Mouse (Mus musculus) lung, postnatal 0 days (tissue): ENCODE data around the gene Tspan9. TPM values are rescaled to one million over a fixed set of nuclear protein-coding genes. Genes with fewer than 3 reads are reported as not detected.

ENCODE experiments used
- ATAC-seq: fragments of 200-750 bp; cut with Nextera tagmentation; 2 replicates; pipeline ENCODE4 v1.8.0; 2017; ENCODE audit warnings: moderate library complexity
- DNase-seq: peaks from one replicate; pipeline ENCODE4 v3.0.0-alpha.2; 2016; ENCODE audit warnings: low spot score
- H3K27ac ChIP-seq: fragments of 300-500 bp; sonication (generic); 2 replicates; pipeline ENCODE4 v1.5.1; 2014; ENCODE audit warnings: antibody characterized with exemption, mild to moderate bottlenecking, low read length, mixed read lengths
- H3K27me3 ChIP-seq: fragments of 300-500 bp; sonication (generic); replicated peaks from 2 replicates; pipeline ENCODE4 v1.6.1; 2014; ENCODE audit warnings: low read length, mixed read lengths; ENCODE audit not compliant: insufficient read depth
- H3K36me3 ChIP-seq: fragments of 300-500 bp; sonication (generic); 2 replicates; pipeline ENCODE4 v1.6.1; 2014; ENCODE audit warnings: low read length, mixed read lengths; ENCODE audit not compliant: insufficient read depth
- H3K4me1 ChIP-seq: fragments of 300-500 bp; sonication (generic); 2 replicates; pipeline ENCODE4 v1.6.1; 2014; ENCODE audit warnings: antibody characterized with exemption, low read depth, low read length, mixed read lengths; ENCODE audit not compliant: insufficient read depth
- H3K4me2 ChIP-seq: fragments of 300-500 bp; sonication (generic); replicated peaks from 2 replicates; pipeline ENCODE4 v1.6.1; 2014; ENCODE audit warnings: low read depth, mild to moderate bottlenecking, low read length, moderate library complexity, mixed read lengths
- H3K4me3 ChIP-seq: fragments of 300-500 bp; sonication (generic); 2 replicates; pipeline ENCODE4 v1.5.1; 2014; ENCODE audit warnings: low read depth, low read length
- H3K9ac ChIP-seq: fragments of 300-500 bp; sonication (generic); replicated peaks from 2 replicates; pipeline ENCODE4 v1.6.1; 2014; ENCODE audit warnings: low read depth, mild to moderate bottlenecking
- H3K9me3 ChIP-seq: fragments of 300-500 bp; sonication (generic); 2 replicates; pipeline ENCODE4 v1.6.1; 2016; ENCODE audit warnings: low read length, mixed read lengths
- CTCF ChIP-seq: IDR thresholded peaks from 2 replicates; pipeline ENCODE4 v1.5.1; 2016; ENCODE audit warnings: antibody characterized with exemption, mild to moderate bottlenecking
- EP300 ChIP-seq: IDR thresholded peaks from 2 replicates; pipeline ENCODE4 v1.6.1; 2016; ENCODE audit warnings: antibody characterized with exemption, mild to moderate bottlenecking, control low read depth
- WGBS: fragments of 180-500 bp; shearing (Covaris S2); extraction: QIAGEN DNeasy Blood & Tissue Kit; methylation state at CpG from one replicate; pipeline ENCODE4 v1.1.7; 2014; 5-methylcytosine and 5-hydroxymethylcytosine counted together
- polyA plus RNA-seq: library from polyadenylated mRNA; unstranded; fragments of >200 nt; fragmentation: Nextera tagmentation; extraction: Ambion mirVana; gene quantifications from 2 replicates; pipeline ENCODE4 v1.2.1, GENCODE M21; 2015

Tspan9 gene
- polyA plus RNA-seq, 1 experiment from 2014 or later, result 136 TPM

GRCm38 (mm10) chr6:128033172-128033867 is 110.1 kb downstream of the Tspan9 start:
- no peak overlapping the region for H3K9ac ChIP-seq
- H3K27ac ChIP-seq, result no peak overlapping the region
- no peak overlapping the region for H3K4me2 ChIP-seq
- DNase-seq (peak; percentile 59), ATAC-seq (0 out of 2 replicates have a peak, but pooled peaks have one; percentile 25)
- no peaks in the 10 kb centered on the region for H3K27me3 ChIP-seq
- peaks cover 20% of the 10 kb centered on the region; the same call in 1 of the 2 replicates for H3K4me1 ChIP-seq
- no peaks in the 10 kb centered on the region for H3K9me3 ChIP-seq
- TF ChIP-seq EP300, result no peak
- TF ChIP-seq CTCF, result no peak
- H3K4me3 ChIP-seq, result no peak overlapping the region
- WGBS, result 58% methylated on average over 11 of the region's 11 CpGs
- H3K36me3 ChIP-seq, result no peaks in the 10 kb centered on the region

GRCm38 (mm10) chr6:128032252-128033171 is 110.9 kb downstream of the Tspan9 start:
- H3K27me3 ChIP-seq, result no peaks in the 10 kb centered on the region
- H3K9me3 ChIP-seq, result no peaks in the 10 kb centered on the region
- ATAC-seq, result peak; percentile 18; the same call in 1 of the 2 replicates
- peaks cover 20% of the 10 kb centered on the region; the same call in 1 of the 2 replicates for H3K4me1 ChIP-seq
- no peak overlapping the region for H3K4me2 ChIP-seq
- TF ChIP-seq CTCF (peak; percentile 91), EP300 (no peak)
- H3K9ac ChIP-seq, result no peak overlapping the region
- DNase-seq, result peak; percentile 69
- no peak overlapping the region for H3K27ac ChIP-seq
- H3K4me3 ChIP-seq, result no peak overlapping the region
- H3K36me3 ChIP-seq, result no peaks in the 10 kb centered on the region
- WGBS, result 25% methylated on average over 16 of the region's 16 CpGs

- WGBS, result 72% methylated on average over 2 of the region's 2 CpGs
- no peak overlapping the region for H3K4me2 ChIP-seq
- no peaks in the 10 kb centered on the region for H3K9me3 ChIP-seq
- no peaks in the 10 kb centered on the region for H3K36me3 ChIP-seq
- H3K27ac ChIP-seq, result no peak overlapping the region
- TF ChIP-seq CTCF (no peak), EP300 (no peak)
- no peak overlapping the region for H3K4me3 ChIP-seq
- no peak for DNase-seq
- H3K9ac ChIP-seq, result no peak overlapping the region
- no peak for ATAC-seq
- peaks cover 20% of the 10 kb centered on the region; the same call in 1 of the 2 replicates for H3K4me1 ChIP-seq
- H3K27me3 ChIP-seq, result no peaks in the 10 kb centered on the region
Observed at GRCm38 (mm10) chr6:128031584-128031983, 111.8 kb downstream of the Tspan9 start.

GRCm38 (mm10) chr6:128031096-128031495 is 112.3 kb downstream of the Tspan9 start:
- TF ChIP-seq EP300 (no peak), CTCF (no peak)
- no peaks in the 10 kb centered on the region for H3K36me3 ChIP-seq
- H3K27ac ChIP-seq, result no peak overlapping the region
- no peaks in the 10 kb centered on the region for H3K9me3 ChIP-seq
- H3K4me3 ChIP-seq, result no peak overlapping the region
- ATAC-seq (no peak), DNase-seq (no peak)
- no peak overlapping the region for H3K9ac ChIP-seq
- no peaks in the 10 kb centered on the region for H3K27me3 ChIP-seq
- H3K4me1 ChIP-seq, result peaks cover 20% of the 10 kb centered on the region; the same call in 1 of the 2 replicates
- H3K4me2 ChIP-seq, result no peak overlapping the region
- 82% methylated on average over 4 of the region's 4 CpGs for WGBS

GRCm38 (mm10) chr6:128030475-128030874 is 112.9 kb downstream of the Tspan9 start:
- TF ChIP-seq CTCF, result no peak
- no peaks in the 10 kb centered on the region for H3K36me3 ChIP-seq
- peaks cover 13% of the 10 kb centered on the region; the same call in 1 of the 2 replicates for H3K4me1 ChIP-seq

More at GRCm38 (mm10) chr6:128030475-128030874, 112.9 kb downstream of the Tspan9 start:
- H3K9ac ChIP-seq, result no peak overlapping the region
- WGBS, result 88% methylated on average over 6 of the region's 6 CpGs
- DNase-seq (no peak), ATAC-seq (no peak)
- H3K4me2 ChIP-seq, result no peak overlapping the region
- H3K4me3 ChIP-seq, result no peak overlapping the region
- no peak overlapping the region for H3K27ac ChIP-seq
- no peaks in the 10 kb centered on the region for H3K9me3 ChIP-seq
- H3K27me3 ChIP-seq, result no peaks in the 10 kb centered on the region
